Mouse (Mus musculus) ES-Bruce4 (cell line): ENCODE data around the gene Tfec.

Source experiments
- CTCF ChIP-seq: IDR thresholded peaks from one replicate; pipeline ENCODE4 v1.8.1; 2011; ENCODE audit warnings: low read depth, low read length
- EP300 ChIP-seq: IDR thresholded peaks from 2 replicates; pipeline ENCODE4 v1.6.1; 2011; ENCODE audit warnings: low read depth, low read length; ENCODE audit not compliant: insufficient read depth
- POLR2A ChIP-seq: IDR thresholded peaks from one replicate; pipeline ENCODE4 v1.8.1; 2011; ENCODE audit warnings: low read length; ENCODE audit not compliant: insufficient read depth

- TF ChIP-seq CTCF (no peak), EP300 (no peak), POLR2A (no peak)
Measured at GRCm38 (mm10) chr6:16835631-16836030, 62.6 kb downstream of the Tfec start.
